Mouse (Mus musculus) cerebellum, adult 2 months (tissue): ENCODE data around the gene Marcks.

Experiments used
- CTCF ChIP-seq: fragments of 200-500 bp; IDR thresholded peaks from 2 replicates; pipeline ENCODE4 v1.5.1; 2011; ENCODE audit warnings: low read depth, mild to moderate bottlenecking, control low read depth, low read length, moderate library complexity, borderline replicate concordance; ENCODE audit not compliant: insufficient read depth
- POLR2A ChIP-seq: fragments of 200-500 bp; IDR thresholded peaks from 2 replicates; pipeline ENCODE4 v1.6.1; 2011; ENCODE audit warnings: low read length, control low read depth, borderline replicate concordance; ENCODE audit not compliant: insufficient read depth

- TF ChIP-seq POLR2A = no peak
- TF ChIP-seq CTCF = no peak
Observed at GRCm38 (mm10) chr10:37171711-37172415, 33.1 kb upstream of the Marcks start.
